Mouse (Mus musculus): ENCODE data around the gene Prkch.

Gene Prkch

DNA sequence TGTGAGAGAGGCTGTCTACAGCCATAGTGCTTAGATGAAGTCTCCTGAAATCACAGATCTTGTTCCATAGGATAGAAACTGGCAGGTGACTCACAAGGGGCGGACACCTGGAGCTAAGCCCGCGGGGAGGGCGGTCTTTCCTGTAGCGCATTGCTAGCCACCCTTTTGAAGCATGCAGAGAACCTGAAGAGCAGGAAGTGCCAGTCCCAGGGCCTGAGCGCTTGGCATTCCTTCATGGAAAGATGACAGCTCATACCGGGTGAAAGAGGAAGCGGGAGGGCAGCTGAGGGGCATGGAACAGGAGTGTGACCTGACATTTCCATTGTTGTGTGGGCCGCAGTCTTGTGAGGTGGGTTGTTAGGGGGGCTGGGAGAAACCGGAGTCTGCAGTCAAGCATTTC, 33.1 kb downstream of the Prkch start:
- peak; percentile 68 for DNase-seq

DNA sequence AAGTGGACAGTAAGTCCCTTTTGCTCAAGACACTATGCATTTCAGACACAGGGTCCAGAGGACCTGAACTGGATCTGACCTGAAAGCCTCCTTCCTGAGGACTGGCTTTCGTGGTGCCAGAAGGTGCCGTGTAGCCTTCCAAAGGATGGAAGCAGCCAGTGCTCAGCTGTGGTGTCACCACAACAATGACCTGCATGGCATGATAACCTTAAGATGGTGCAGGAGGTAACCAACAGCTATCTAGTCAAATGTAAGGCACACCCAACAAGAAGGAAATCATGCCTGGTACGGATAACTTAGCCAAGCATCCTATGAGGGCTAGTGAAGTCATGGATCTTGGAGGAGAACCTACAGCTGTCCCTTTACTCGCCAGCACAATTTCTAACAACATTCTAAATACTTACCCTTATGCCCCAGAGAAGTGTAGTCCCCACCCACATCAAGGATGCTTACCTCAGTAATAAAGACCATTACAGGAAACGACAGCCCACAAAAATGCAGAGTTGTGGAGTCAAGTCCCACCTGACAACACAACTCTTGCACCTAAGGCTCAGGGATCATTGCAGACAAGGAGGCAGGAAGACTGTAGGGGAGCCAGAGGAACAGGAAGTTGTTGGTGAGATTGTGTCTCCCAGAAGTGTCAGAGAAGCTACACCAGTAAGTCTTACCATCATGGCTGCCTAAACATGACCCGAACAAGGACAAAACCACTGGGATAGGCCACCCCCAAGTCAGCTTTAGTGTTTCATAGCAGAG, 40.9 kb downstream of the Prkch start:
- no peak for DNase-seq

- no peak for DNase-seq
These were observed 43.3 kb downstream of the Prkch start for GRCm38 (mm10) chr12:73627902-73628301.

DNA sequence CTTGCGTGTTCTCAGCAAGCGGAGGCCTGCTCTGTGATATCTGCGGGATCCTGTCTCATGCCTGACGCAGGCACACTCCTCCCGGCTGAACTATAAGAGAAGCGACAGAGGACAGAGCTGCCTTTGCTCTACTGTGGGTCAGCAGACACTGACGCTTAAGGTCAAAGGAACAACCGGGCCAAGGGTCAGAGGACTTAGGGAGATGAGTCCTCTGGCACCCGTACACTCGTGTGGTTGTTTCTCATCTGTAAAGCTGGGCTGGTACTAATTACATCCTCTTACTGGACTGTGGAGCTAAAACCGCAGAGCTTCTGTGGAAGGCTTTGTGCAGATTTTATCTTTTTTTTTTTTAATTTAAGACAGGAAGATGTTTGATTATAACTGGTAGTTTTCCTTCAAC, 46.0 kb downstream of the Prkch start:
- no peak for DNase-seq

- DNase-seq = no peak
These were observed 46.6 kb downstream of the Prkch start for GRCm38 (mm10) chr12:73631148-73631547.

DNA sequence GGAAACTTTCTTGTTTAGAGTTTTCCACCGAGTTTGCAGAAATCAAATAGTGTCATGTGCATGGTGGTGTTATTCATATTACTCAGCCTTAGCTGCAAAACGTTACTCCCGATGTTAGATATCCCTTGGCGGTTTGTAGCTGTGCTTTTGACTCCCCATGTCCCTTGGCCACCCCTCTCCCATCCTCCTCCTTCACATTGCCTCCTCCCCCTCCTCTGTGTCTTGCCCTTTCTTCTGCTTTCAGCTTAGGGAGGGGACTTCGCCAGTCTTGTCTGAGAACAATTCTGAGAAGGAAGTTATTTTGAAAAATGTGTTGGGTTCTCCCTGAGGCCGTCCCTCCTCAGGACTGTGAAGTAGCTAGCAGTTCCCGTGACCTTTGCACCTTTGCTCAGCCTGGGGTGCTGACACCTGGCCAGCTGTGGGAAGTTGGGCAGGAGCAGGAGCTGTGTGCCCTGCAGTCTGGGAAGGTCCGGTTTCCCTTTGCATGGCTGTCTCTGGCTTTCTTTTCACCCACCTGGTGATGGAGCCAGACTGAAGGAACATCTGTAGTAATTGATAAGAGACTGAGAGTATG, 48.2 kb downstream of the Prkch start:
- DNase-seq = peak; percentile 71

GRCm38 (mm10) chr12:73633707-73634106, 49.1 kb downstream of the Prkch start:
- no peak for DNase-seq

- no peak for DNase-seq
These were observed 55.0 kb downstream of the Prkch start for GRCm38 (mm10) chr12:73639571-73639970.

GRCm38 (mm10) chr12:73641183-73641582, 56.6 kb downstream of the Prkch start:
- DNase-seq = no peak

DNA sequence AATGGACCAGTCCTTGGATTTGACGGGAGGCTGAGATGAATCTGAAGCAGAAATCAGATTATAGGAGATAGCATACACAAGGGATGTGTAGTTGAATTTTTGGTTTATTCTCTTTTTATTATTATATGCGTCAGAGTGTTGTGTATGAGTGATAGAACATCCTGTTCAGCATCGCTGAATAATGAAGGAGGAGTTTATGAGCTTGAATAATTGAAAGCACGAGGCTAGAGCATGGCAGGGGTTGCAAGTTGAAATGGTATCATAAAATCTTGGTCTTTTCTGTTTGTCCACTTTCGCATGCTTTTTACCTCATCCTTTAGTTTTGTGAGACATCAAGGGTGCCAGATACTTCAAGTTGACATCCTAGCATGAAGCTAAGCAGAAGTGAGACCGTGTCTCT, 60.6 kb downstream of the Prkch start:
- no peak for DNase-seq

DNA sequence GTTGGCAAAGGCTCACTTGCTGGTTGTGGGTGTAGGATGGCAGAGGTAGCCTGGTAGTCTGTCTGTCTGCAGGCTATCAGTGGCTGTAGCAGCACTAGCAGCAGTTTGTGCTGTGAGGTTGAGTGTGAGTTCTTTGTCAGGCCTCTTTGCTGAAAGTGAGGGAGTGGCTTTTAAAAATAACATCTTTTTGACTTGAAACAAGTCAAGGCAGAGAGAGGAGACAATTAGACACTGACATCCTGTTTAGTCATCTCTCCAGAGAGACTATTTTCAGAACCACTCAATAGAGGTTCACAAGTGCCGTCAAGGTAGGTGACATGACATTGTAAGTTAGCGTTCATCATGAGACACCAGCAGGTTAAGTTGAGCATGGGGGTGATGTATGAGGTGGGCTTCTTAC, 63.1 kb downstream of the Prkch start:
- DNase-seq = no peak

DNA sequence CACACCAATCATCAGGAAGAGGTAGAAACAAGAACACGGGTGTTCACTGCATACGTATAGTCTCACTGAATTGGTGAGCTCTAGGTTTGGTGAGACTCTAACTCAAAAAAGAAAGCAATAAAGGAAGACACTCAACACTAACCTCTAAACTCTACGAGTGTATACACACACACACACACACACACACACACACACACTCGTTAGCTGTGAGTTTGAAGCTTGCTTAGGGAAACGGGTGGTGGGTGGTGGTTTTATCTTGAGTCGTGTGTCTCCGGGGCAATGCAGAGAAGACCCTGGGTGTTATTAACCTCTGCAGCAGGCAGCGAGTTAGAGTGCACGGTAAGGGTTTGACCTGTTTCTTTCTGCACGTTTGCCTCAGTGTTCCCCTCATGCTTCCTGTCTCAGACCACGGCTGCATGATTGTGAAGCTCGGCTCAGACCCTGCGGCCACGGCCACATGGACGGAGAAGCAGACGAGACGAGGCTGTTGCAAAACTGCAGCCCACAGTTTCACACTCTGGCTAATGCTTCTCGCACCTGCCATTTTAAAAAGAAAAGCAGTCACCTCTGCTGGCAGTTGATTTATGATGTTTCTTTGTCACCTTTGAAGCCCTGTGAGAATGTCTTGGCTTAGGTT, 72.1 kb downstream of the Prkch start:
- no peak for DNase-seq

DNA sequence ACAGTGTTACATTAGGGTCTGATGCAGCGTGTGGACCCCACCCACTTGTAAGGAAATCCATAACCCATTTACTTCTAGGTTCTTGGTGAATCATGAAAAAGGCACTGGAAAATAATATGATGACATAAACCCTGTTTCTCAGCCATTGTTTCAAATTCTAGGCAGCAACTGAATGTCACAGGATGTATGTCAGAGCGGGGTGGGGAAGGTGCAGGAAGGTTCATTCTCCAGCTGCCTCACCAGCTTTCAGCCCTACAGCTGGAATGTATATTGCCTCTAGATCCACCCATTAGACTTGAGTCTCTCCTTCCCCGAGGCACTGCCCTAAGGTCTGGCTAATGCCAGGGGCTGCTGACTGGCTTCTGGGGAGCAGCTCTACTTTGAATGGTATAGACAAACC, 78.8 kb downstream of the Prkch start:
- DNase-seq = no peak

DNA sequence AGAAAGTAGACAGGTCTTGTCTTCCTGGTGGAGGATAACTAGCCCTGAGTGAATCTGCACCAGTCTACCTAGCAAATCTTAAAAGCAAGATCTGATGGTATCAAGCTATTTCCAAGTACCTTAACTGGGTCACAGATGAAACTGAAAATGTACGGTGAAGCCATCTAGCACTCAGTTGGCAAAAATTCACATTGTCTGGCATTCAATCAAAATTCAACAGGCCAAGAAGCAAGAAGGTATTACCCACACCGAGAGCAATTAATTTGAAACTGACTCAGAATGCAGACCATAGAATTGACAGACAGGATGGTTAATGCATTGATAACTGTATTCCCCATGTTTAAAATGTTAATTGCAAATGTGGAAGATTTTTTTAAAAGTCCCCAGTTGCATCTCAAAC, 82.1 kb downstream of the Prkch start:
- DNase-seq = no peak

DNA sequence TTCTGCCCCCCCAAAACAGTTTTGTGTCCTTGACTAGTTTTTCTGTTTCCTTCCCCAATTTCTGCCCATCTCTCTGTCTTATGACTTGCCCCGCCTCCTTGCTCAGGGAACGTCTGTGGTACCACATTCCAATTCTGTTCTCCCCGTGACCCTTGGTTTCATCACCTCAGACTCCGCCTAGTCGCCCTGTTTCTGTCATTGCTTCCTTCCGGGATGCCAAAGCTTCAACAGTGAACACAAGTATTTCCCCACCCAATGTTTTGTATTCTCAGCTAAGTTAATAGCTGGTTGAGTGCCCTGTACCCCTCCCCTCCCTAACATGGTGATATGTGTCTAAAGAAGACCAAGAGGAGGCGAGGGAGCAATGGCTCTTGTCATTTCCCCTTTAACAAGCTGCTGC, 83.0 kb downstream of the Prkch start:
- DNase-seq = peak; percentile 52

- no peak for DNase-seq
These were observed 86.1 kb downstream of the Prkch start for GRCm38 (mm10) chr12:73670739-73671138.

DNA sequence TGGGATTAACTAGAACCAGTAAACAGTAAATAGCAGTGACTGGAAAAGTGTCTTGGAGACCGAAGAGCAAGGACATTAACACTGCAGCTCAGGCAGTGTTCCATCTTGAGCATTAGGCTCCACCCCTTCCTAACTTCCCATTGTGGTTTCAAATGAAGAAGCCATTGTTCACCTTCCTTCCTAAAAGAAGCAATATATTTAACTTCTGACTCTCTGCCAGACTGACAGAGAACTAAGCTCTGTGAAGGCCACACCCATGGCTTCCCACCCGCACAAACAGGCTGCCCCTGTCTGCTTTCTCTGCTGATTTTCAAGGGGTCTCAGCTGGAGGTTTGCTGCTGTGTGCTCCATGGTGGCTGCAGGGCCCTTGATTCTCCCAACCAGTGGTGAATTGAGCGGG, 86.9 kb downstream of the Prkch start:
- peak; percentile 60 for DNase-seq

DNA sequence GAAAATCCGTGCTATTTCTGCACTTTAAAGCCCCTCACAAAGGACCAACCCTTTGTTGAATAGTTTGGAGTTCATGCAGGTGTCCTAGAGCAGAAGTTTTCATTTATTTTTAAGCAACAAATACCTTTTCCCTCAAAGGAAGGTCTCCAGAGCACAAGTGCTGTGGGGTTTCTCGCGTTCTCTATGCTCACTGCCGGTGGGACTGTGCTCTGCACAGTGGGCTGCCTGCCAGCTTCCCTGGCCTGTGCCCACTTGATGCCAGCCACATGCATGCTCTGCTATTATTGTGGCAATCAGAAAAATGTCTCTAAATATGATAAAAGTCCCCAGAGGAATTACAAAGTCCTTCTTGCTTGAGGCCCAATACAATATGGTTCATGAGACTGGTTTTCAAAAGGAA, 87.4 kb downstream of the Prkch start:
- no peak for DNase-seq

DNA sequence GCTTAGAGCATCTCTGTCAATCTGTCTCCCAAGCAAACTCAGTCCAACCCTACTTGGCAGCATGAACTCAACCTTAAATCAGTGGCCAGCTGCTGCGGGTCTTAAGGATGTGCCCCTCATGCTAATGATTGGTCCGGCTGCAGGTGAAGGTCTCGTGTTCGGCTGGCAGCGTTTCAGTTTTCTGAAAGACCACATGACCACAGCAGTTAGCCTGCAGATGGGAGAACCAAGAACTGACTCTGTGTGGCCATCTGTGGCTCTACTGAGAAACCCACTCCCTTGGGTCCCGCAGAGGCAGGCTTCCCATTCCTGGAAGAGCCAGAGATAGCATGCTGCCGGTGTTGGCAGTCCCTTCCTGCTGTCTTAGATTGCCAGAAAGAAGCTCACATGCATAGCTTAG, 89.2 kb downstream of the Prkch start:
- no peak for DNase-seq

DNA sequence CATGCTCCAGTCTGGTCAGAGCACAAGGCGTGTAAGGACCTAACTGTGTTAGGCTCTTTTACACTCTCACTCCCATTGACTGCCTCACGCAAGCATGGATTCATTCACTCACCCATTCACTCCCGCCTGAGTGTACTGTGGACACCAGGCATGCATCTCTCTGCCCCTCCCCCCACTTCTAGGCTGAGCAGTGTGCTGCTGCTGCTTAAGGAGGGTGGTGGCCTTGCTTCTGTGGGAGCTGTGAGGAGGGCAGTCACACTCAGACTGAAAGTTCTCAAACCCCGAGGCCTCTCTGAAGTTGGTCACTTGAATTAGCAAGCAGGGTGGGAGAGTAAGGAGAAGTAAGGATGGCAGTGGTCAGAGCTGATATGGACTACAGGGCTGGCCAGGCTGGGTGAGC, 90.6 kb downstream of the Prkch start:
- no peak for DNase-seq

GRCm38 (mm10) chr12:73679400-73679801, 94.8 kb downstream of the Prkch start:
- DNase-seq = no peak

DNA sequence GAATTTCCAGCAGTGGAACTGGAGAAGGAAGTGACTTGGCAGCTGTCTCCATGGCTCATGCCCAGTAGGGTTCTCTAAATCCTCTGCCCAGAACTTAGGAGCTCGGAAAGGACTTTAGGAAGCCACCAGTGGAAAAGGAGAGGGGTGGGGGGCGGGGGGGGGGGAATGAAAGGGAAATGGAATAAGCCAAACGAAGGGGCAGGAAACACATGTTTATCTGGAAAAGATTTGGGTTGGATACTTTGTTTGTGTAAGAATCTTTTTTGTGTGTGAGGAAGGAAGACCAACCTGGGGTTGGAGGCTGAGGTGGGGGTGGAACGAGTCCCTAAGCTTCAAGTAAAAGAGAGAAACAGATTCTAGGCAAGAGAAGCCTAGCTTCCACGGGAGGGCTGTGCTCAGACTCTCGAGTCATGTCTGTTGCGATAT, 98.3 kb downstream of the Prkch start:
- peak; percentile 55 for DNase-seq

DNA sequence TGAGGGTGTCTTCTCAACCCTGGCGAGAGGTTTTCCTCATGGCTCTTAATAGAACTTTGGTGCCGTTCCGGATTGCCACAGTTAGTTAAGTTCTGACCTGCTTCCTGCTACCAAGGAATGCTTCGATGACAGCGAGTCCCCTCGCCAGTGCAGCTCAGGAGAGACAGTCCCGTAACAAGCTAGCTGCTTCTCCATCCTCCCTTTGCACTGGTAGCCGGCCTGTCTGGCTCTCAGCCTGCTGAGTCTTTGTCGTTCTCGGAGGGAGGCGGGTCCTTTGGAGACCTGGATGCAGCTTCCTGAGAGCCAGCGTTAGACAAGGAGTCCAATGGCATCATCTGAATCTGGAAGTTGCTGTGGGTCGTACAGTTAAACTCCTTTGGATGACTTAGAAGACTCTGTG, 101.3 kb downstream of the Prkch start:
- no peak for DNase-seq

DNA sequence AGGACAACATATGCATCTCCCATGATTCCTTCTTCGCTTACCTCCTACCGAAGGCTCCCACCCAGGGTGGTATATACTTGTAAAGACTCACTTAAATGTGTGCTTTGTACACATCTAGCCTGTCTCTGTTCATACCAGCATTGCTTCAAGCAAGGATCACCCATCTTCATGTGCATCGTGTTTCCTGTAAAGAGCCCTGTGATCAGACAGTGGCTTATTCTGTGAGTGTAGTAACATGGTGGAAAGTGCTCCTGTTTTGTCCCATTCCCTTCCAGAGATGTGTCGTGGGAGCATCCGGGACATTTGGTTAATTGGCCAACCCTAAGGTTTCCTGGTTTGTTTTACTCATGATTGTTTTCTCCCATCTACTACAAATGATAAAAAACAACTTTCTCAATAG, 101.9 kb downstream of the Prkch start:
- DNase-seq = no peak

Data from kidney, adult 9 months (tissue).